Mouse (Mus musculus): Measurements from ENCODE around the gene Zfp53.

GRCm38 (mm10) chr17:21530645-21531330 is 42.0 kb downstream of the Zfp53 start:
- TF ChIP-seq POLR2A (IDR thresholded peaks at IDR 0.05; ENCODE audit: extremely low read depth, insufficient read depth, low read length) (no peak), CTCF (IDR thresholded peaks at IDR 0.05; ENCODE audit: extremely low read depth, insufficient read depth, low read length) (no peak)

Measured in cortical plate, adult 2 months (tissue).